Mouse (Mus musculus) thymus, adult 18-20 months (tissue): ENCODE results near the gene Nek10.
A peak's percentile ranks its signal among the peaks of the same experiment; 100 is the strongest.
"Not testable (repeated sequence)": the region's sequence is repeated elsewhere in the genome, so short reads cannot be mapped to it uniquely, and the experiment has no call there.

Source experiments
- DNase-seq, 2 experiments: peaks; one replicate each; pipeline ENCODE4 v3.0.0; 2022; ENCODE audit warnings: mixed read lengths in 2 of 2

Nek10 gene

GRCm38 (mm10) chr14:14803115-14803514, at the start of gene Nek10:
Nek10 (plus strand) TSS chr14:14803415.
- not testable (repeated sequence) for DNase-seq

- no peak for DNase-seq
These were observed 22.0 kb upstream of the Nek10 start for GRCm38 (mm10) chr14:14781169-14781568.

GRCm38 (mm10) chr14:14784223-14784622, 19.0 kb upstream of the Nek10 start:
- DNase-seq = no peak

GRCm38 (mm10) chr14:14786979-14787378, 16.2 kb upstream of the Nek10 start:
- no peak for DNase-seq

- DNase-seq = no peak
These were observed 13.3 kb upstream of the Nek10 start for GRCm38 (mm10) chr14:14789840-14790470.

GRCm38 (mm10) chr14:14799861-14800260, 3.4 kb upstream of the Nek10 start:
- DNase-seq = no peak

- no peak for DNase-seq
These were observed 2.9 kb upstream of the Nek10 start for GRCm38 (mm10) chr14:14800332-14800731.

GRCm38 (mm10) chr14:14800810-14801209, 2.4 kb upstream of the Nek10 start:
- no peak for DNase-seq

GRCm38 (mm10) chr14:14803921-14804517, 804 bp downstream of the Nek10 start:
- DNase-seq = no peak

GRCm38 (mm10) chr14:14804518-14805212, 1.4 kb downstream of the Nek10 start:
- no peak for DNase-seq

- no peak for DNase-seq
These were observed 29.5 kb downstream of the Nek10 start for GRCm38 (mm10) chr14:14832520-14833240.

GRCm38 (mm10) chr14:14833498-14833897, 30.3 kb downstream of the Nek10 start:
- no peak for DNase-seq

- no peak for DNase-seq
These were observed 31.1 kb downstream of the Nek10 start for GRCm38 (mm10) chr14:14834266-14834665.

GRCm38 (mm10) chr14:14837627-14838026, 34.4 kb downstream of the Nek10 start:
- no peak for DNase-seq

- DNase-seq = no peak
These were observed 34.9 kb downstream of the Nek10 start for GRCm38 (mm10) chr14:14838109-14838508.

- DNase-seq = no peak
These were observed 39.7 kb downstream of the Nek10 start for GRCm38 (mm10) chr14:14842734-14843530.

- DNase-seq = no peak
These were observed 49.6 kb downstream of the Nek10 start for GRCm38 (mm10) chr14:14852838-14853237.

- DNase-seq = no peak
These were observed 57.1 kb downstream of the Nek10 start for GRCm38 (mm10) chr14:14860331-14860730.

- peak in 1 of 2 experiments; percentile 38 for DNase-seq
These were observed 60.6 kb downstream of the Nek10 start for GRCm38 (mm10) chr14:14863690-14864356.

GRCm38 (mm10) chr14:14869239-14869638, 66.0 kb downstream of the Nek10 start:
- DNase-seq = no peak

GRCm38 (mm10) chr14:14870059-14870458, 66.8 kb downstream of the Nek10 start:
- no peak for DNase-seq

GRCm38 (mm10) chr14:14870463-14870862, 67.2 kb downstream of the Nek10 start:
- DNase-seq = no peak
